Comparison of ENCODE assay signal across 25 mouse cellular contexts in the genomic region with DNA sequence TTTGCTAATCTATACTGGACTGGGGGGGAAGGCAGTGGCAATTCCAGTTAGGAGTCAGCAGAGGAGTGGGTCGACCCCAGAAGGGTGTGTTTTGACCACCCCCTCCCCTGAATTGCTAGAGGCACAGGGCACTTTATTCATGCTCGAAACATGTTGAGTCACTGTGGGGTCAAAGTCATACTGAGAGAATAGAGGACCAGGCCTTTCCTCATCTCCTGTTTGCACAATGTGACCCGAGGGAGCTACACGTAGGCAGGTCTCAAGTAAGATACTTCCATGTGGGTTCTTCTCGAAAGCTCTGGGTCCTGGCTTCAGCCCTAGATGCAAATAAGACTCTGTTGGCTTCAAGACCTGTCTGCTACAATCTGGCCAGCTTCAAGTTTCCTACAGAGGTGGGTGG.
DNase-seq lines count a peak whose midpoint lies in the region; ATAC-seq and TF ChIP-seq lines count a peak whose summit lies in the region.
"Had no signal": no experiment of that assay in that cellular context is flagged by ENCODE, and none has a peak within 500 bp of the region (broad histone marks: within the 10 kb centered on the region; RNA-seq: fewer than 3 reads in every experiment).

No protein-coding gene starts in this region.

- H3K4me3 ChIP-seq in intestine, embryonic 14.5 days (ENCODE audit: low read depth, low read length): no peak overlapping the region
- H3K4me3 ChIP-seq in intestine, postnatal 0 days (ENCODE audit: low read depth, low read length): no peak overlapping the region
- no peak overlapping the region for H3K4me3 ChIP-seq in limb, embryonic 10.5 days
- H3K4me3 ChIP-seq: embryonic facial prominence, embryonic 12.5 days; forebrain, embryonic 13.5 days; heart, embryonic 13.5 days; limb, embryonic 12.5 days; midbrain, embryonic 12.5 days had no signal

- no peaks in the 10 kb centered on the region for H3K27me3 ChIP-seq in intestine, embryonic 14.5 days (replicated peaks; ENCODE audit: control insufficient read depth, insufficient read depth, low read length)
- H3K27me3 ChIP-seq in intestine, postnatal 0 days (replicated peaks; ENCODE audit: control insufficient read depth, insufficient read depth, low read length): no peaks in the 10 kb centered on the region
- H3K27me3 ChIP-seq in limb, embryonic 10.5 days (ENCODE audit: low read depth, poor library complexity, severe bottlenecking): no peaks in the 10 kb centered on the region; the same call in 1 of the 2 replicates
- H3K27me3 ChIP-seq: embryonic facial prominence, embryonic 12.5 days; forebrain, embryonic 13.5 days; heart, embryonic 13.5 days; limb, embryonic 12.5 days; midbrain, embryonic 12.5 days had no signal

- no peak for TF ChIP-seq CTCF in intestine, postnatal 0 days (IDR thresholded peaks at IDR 0.05; ENCODE audit: low read depth)

- no peak overlapping the region for H3K27ac ChIP-seq in intestine, embryonic 14.5 days (ENCODE audit: low read depth)
- H3K27ac ChIP-seq in intestine, postnatal 0 days (ENCODE audit: low read depth, low read length): no peak overlapping the region
- H3K27ac ChIP-seq in limb, embryonic 10.5 days: peak overlapping the region; percentile 61; the same call in 1 of the 2 replicates
- H3K27ac ChIP-seq: embryonic facial prominence, embryonic 12.5 days; forebrain, embryonic 13.5 days; heart, embryonic 13.5 days; hindbrain, embryonic 14.5 days; liver, embryonic 14.5 days; midbrain, embryonic 12.5 days had no signal

- no peak for ATAC-seq in intestine, embryonic 14.5 days (replicated peaks; ENCODE audit: low FRiP score, low TSS enrichment, low read depth)
- ATAC-seq in intestine, postnatal 0 days: no peak
- ATAC-seq: forebrain, embryonic 13.5 days; inflammation-experienced regulatory T-cells, adult 6 months had no signal

- no peak overlapping the region for H3K9ac ChIP-seq in intestine, embryonic 14.5 days (ENCODE audit: low read length)
- no peak overlapping the region for H3K9ac ChIP-seq in intestine, postnatal 0 days (ENCODE audit: low read depth, low read length)
- H3K9ac ChIP-seq: embryonic facial prominence, embryonic 12.5 days; forebrain, embryonic 13.5 days; heart, embryonic 13.5 days; hindbrain, embryonic 14.5 days; limb, embryonic 12.5 days; liver, embryonic 14.5 days; midbrain, embryonic 12.5 days had no signal

- intact Hi-C loops in gastrocnemius, postnatal 14 days (cut with DNase I; ENCODE audit: low total_unique reads): no loop called here

- DNase-seq in intestine, embryonic 14.5 days (ENCODE audit: low spot score): peak; percentile 47
- DNase-seq in urinary bladder, postnatal 10 days (ENCODE audit: low spot score): peak; percentile 0
- no peak for DNase-seq in urinary bladder, postnatal 14 days (ENCODE audit: low spot score)
- peak; percentile 20 for DNase-seq in limb, embryonic 10.5 days (ENCODE audit: low spot score)
- no peak for DNase-seq in cerebellum, postnatal 4 days (ENCODE audit: low spot score in 2 of 2)
- DNase-seq in gastrocnemius, postnatal 14 days: no peak
- DNase-seq: adrenal gland, postnatal 25 days; B cell, adult 2 months; cerebellum, adult 9-11 months; heart, postnatal 14 days; kidney, adult 8-10 months; kidney, postnatal 14 days; lung, postnatal 4 days; right cerebral cortex, postnatal 25 days; thymus, adult 18-20 months; thymus, postnatal 36 days had no signal

- whole genome bisulfite sequencing in intestine, embryonic 14.5 days: 80% methylated on average over 5 of the region's 5 CpGs
- 55% methylated on average over 5 of the region's 5 CpGs for WGBS in intestine, postnatal 0 days
- WGBS in limb, embryonic 10.5 days: 84% methylated on average over 5 of the region's 5 CpGs

- no peak overlapping the region for H3K4me2 ChIP-seq in intestine, embryonic 14.5 days (ENCODE audit: low read length)
- no peak overlapping the region for H3K4me2 ChIP-seq in intestine, postnatal 0 days (replicated peaks; ENCODE audit: low read depth)
- H3K4me2 ChIP-seq: embryonic facial prominence, embryonic 12.5 days; forebrain, embryonic 13.5 days; heart, embryonic 13.5 days; hindbrain, embryonic 14.5 days; limb, embryonic 12.5 days; midbrain, embryonic 12.5 days had no signal

- peaks cover 10% of the 10 kb centered on the region for H3K4me1 ChIP-seq in intestine, embryonic 14.5 days (replicated peaks; ENCODE audit: control insufficient read depth, insufficient read depth, low read length)
- peaks cover 14% of the 10 kb centered on the region for H3K4me1 ChIP-seq in intestine, postnatal 0 days (replicated peaks; ENCODE audit: control insufficient read depth, insufficient read depth, low read length)
- H3K4me1 ChIP-seq in limb, embryonic 10.5 days: peaks cover 44% of the 10 kb centered on the region
- H3K4me1 ChIP-seq: forebrain, embryonic 13.5 days; midbrain, embryonic 12.5 days had no signal

- H3K9me3 ChIP-seq in intestine, embryonic 14.5 days (ENCODE audit: control insufficient read depth, low read length): no peaks in the 10 kb centered on the region
- H3K9me3 ChIP-seq in intestine, postnatal 0 days (ENCODE audit: control insufficient read depth): no peaks in the 10 kb centered on the region
- no peaks in the 10 kb centered on the region for H3K9me3 ChIP-seq in limb, embryonic 10.5 days (replicated peaks)
- H3K9me3 ChIP-seq: embryonic facial prominence, embryonic 12.5 days; forebrain, embryonic 13.5 days; heart, embryonic 13.5 days; limb, embryonic 12.5 days; midbrain, embryonic 12.5 days had no signal

- H3K36me3 ChIP-seq in intestine, embryonic 14.5 days (ENCODE audit: control insufficient read depth, insufficient read depth, low read length): no peaks in the 10 kb centered on the region
- H3K36me3 ChIP-seq in intestine, postnatal 0 days (ENCODE audit: control insufficient read depth, insufficient read depth): no peaks in the 10 kb centered on the region
- H3K36me3 ChIP-seq in limb, embryonic 10.5 days: no peaks in the 10 kb centered on the region
- H3K36me3 ChIP-seq: embryonic facial prominence, embryonic 12.5 days; heart, embryonic 13.5 days; limb, embryonic 12.5 days; midbrain, embryonic 12.5 days had no signal

Comparison
In these comparisons a context has a peak if more than half of its experiments do, and no peak if none do; other contexts are left out.
1. DNase-seq: peak in intestine, embryonic 14.5 days (single experiment), urinary bladder, postnatal 10 days (single experiment) and limb, embryonic 10.5 days (single experiment); none in urinary bladder, postnatal 14 days (single experiment), cerebellum, postnatal 4 days (0 of 2) and gastrocnemius, postnatal 14 days (single experiment).